ENCODE assay signal across 15 mouse cellular contexts in genomic region chr16:92790601-92791000, GRCm38 (mm10).
"Had no signal": no experiment of that assay in that cellular context is flagged by ENCODE, and none has a peak within 500 bp of the region (broad histone marks: within the 10 kb centered on the region; RNA-seq: fewer than 3 reads in every experiment).

No protein-coding gene starts in this region.

- DNase-seq: lung, adult 18-20 months; midbrain, embryonic 14.5 days; right cerebral cortex, postnatal 14 days; thymus, adult 2 months; thymus, postnatal 25 days; thymus, postnatal 4 days had no signal

- H3K27me3 ChIP-seq: limb, embryonic 15.5 days; liver, embryonic 12.5 days; neural tube, embryonic 12.5 days; stomach, embryonic 15.5 days had no signal

- H3K27ac ChIP-seq: limb, embryonic 15.5 days; liver, embryonic 12.5 days; liver, embryonic 14.5 days; midbrain, embryonic 10.5 days; midbrain, embryonic 12.5 days; neural tube, embryonic 12.5 days; stomach, embryonic 15.5 days; stomach, postnatal 0 days had no signal

- H3K4me1 ChIP-seq: neural tube, embryonic 12.5 days had no signal

- H3K9me3 ChIP-seq: limb, embryonic 15.5 days; liver, embryonic 12.5 days; midbrain, embryonic 10.5 days; midbrain, embryonic 12.5 days; neural tube, embryonic 12.5 days; stomach, embryonic 15.5 days had no signal

- H3K4me3 ChIP-seq: limb, embryonic 15.5 days; liver, embryonic 12.5 days; midbrain, embryonic 10.5 days; midbrain, embryonic 12.5 days; neural tube, embryonic 12.5 days; stomach, embryonic 15.5 days had no signal

- H3K4me2 ChIP-seq: limb, embryonic 15.5 days; liver, embryonic 12.5 days; midbrain, embryonic 12.5 days; neural tube, embryonic 12.5 days; stomach, embryonic 15.5 days had no signal

- H3K9ac ChIP-seq: limb, embryonic 15.5 days; liver, embryonic 12.5 days; liver, embryonic 14.5 days; midbrain, embryonic 12.5 days; neural tube, embryonic 12.5 days; stomach, embryonic 15.5 days had no signal

- H3K36me3 ChIP-seq: limb, embryonic 15.5 days; midbrain, embryonic 10.5 days; midbrain, embryonic 12.5 days; neural tube, embryonic 12.5 days; stomach, embryonic 15.5 days had no signal

- ATAC-seq: liver, embryonic 12.5 days; midbrain, embryonic 16.5 days had no signal
